8 mouse cellular contexts compared by ENCODE assay signal in the genomic region with DNA sequence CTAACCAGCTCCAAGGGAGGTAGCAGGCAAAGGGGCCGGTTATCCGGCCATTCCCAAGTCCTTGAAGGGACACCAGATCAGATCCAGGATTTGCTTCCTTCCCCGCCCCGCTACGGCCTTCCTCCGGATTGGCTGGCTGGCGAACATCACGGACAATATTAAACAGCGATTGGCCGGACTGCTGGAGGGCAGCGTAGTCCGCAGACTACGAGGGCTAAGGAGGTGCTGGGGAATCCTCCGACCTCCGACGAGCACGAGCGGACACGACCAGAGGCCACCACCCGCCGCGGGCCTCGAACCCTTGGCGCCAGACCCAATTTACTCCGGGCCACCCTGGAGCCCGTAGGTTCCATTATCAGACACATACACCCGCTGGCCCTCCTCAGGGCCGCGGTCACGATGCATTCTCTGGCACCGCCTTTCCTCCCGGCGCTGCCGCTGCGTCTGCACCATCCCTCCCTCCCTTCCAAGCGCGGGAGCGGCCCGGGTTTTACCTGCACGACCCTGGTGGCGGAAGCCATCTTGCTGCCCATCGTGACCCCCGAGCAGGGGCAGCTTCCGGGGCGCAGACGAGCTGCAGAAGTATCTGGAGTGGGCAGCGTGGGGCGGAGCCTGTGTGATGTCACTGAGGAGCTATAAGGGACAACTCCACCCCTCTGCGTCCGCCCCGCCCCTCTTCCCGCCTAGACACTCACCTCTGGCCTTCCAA. TPM values are rescaled to one million over a fixed set of nuclear protein-coding genes. Genes with fewer than 3 reads are reported as not detected.
A peak's percentile ranks its signal among the peaks of the same experiment; 100 is the strongest.
DNase-seq lines count a peak whose midpoint lies in the region; ATAC-seq lines count a peak whose summit lies in the region.

Gene Mrps36 (minus strand): TSS at position 624 of the 709 bp plus-strand sequence.

- peak; percentile 94 for DNase-seq in NIH3T3 (ENCODE audit: low read depth)
- DNase-seq in cerebellum, postnatal 10 days: peak; percentile 96 to 98
- DNase-seq in frontal cortex, postnatal 14 days (ENCODE audit: low spot score in 2 of 2): peak; percentile 88
- DNase-seq in layer of hippocampus, postnatal 25 days (ENCODE audit: extremely low spot score in 1 of 2, low spot score in 1 of 2): peak; percentile 72 to 75
- DNase-seq in lung, postnatal 25 days (ENCODE audit: low spot score): peak; percentile 95
- peak; percentile 97 for DNase-seq in retina, embryonic 14.5 days (ENCODE audit: low spot score)
- peak; percentile 96 for DNase-seq in thymus, postnatal 4 days

- H3K27ac ChIP-seq in hindbrain, embryonic 13.5 days: peak within 1 kb of the TSS; percentile 98

- H3K4me3 ChIP-seq in hindbrain, embryonic 13.5 days: peak within 1 kb of the TSS; percentile 79

- peak within 1 kb of the TSS; percentile 86 for H3K9ac ChIP-seq in hindbrain, embryonic 13.5 days

- H3K27me3 ChIP-seq in hindbrain, embryonic 13.5 days: no peaks in the 10 kb centered on the region

- no peaks in the 10 kb centered on the region for H3K9me3 ChIP-seq in hindbrain, embryonic 13.5 days

- WGBS in hindbrain, embryonic 13.5 days: under 1% methylated on average over 52 of the region's 52 CpGs

- H3K4me1 ChIP-seq in hindbrain, embryonic 13.5 days (replicated peaks): peaks cover 14% of the 10 kb centered on the region

- ATAC-seq in hindbrain, embryonic 13.5 days (ENCODE audit: low FRiP score): peak; percentile 97

- H3K36me3 ChIP-seq in hindbrain, embryonic 13.5 days: 0 out of 2 replicates have a peak, but pooled peaks cover 7% of the 10 kb centered on the region

- peak within 1 kb of the TSS; percentile 59 for H3K4me2 ChIP-seq in hindbrain, embryonic 13.5 days

RNA-seq across cellular contexts. Expression of gene Mrps36, which starts in this region (rescaled TPM):
- polyA plus RNA-seq in hindbrain, embryonic 13.5 days (2015; fragmentation: Nextera tagmentation; extraction: Ambion mirVana): 139 and 151 TPM in 2 replicates
- total RNA-seq in layer of hippocampus, postnatal 25 days (2021): 10 to 100 TPM; 55.9 to 56.0 TPM

Comparison
In these comparisons a context has a peak if more than half of its experiments do, and no peak if none do; other contexts are left out.
1. Peak in every context shown above with its lines: DNase-seq, ATAC-seq, H3K4me3 ChIP-seq and H3K27ac ChIP-seq.